Mouse (Mus musculus): ENCODE results near the gene Nhsl1. TPM values are rescaled to one million over a fixed set of nuclear protein-coding genes. Genes with fewer than 3 reads are reported as not detected.

Gene Nhsl1
- polyA plus RNA-seq, 1 experiment from 2014 or later = 8.1 TPM

DNA sequence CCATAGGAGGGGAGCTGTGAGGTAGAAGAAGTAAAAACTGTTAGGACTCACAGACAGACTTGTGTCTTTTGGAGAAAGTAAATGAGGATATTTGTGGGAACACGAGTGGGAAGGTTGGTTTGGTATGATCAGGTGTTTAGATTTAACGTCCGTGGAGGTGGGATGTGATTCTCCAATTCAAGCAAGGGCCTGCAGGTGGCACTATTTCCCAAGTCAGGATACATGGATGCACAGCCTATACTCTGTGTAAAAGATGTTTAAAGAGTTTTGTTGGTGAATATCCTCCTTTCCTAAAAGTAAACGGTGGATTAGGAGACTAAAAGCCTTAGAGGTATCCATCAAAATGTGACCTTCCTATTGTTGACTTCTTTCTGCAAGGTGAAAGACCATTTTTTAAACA lies 244.2 kb downstream of the Nhsl1 start:
- Histone ChIP-seq H3K4me2 (ENCODE audit: low read depth, low read length) (no peak overlapping the region), H3K27ac (ENCODE audit: low read length) (no peak overlapping the region), H3K9me3 (ENCODE audit: control insufficient read depth, low read length) (no peaks in the 10 kb centered on the region), H3K4me3 (ENCODE audit: low read length) (no peak overlapping the region), H3K9ac (ENCODE audit: low read depth, low read length) (no peak overlapping the region), H3K36me3 (ENCODE audit: control insufficient read depth, insufficient read depth, low read length) (no peaks in the 10 kb centered on the region), H3K27me3 (replicated peaks; ENCODE audit: control insufficient read depth, insufficient read depth, low read length) (no peaks in the 10 kb centered on the region), H3K4me1 (ENCODE audit: control insufficient read depth, insufficient read depth, low read length) (no peaks in the 10 kb centered on the region)
- 5% methylated on average over 4 of the region's 4 CpGs for WGBS
- ATAC-seq = peak; percentile 40; the same call in 1 of the 2 replicates

DNA sequence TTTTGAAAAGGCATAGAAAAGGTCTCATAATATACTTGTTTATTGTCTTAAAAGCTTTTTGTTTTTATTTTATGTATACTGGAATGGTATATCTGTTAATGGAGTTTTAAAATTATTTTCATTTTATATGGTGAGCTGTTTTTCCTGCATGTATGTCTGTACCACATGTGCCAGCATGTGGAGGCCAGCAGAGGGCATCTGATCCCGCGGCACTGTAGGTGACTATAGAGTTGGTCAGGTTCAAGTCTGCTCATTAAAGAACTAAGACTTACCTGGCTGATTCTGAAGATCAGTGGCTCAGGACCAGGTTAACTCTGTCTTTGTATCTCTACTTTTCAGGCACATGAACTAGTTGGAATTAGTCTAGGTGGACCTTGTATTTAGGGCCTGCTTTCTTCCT lies 253.8 kb downstream of the Nhsl1 start:
- H3K4me1 ChIP-seq (ENCODE audit: control insufficient read depth, insufficient read depth, low read length) = no peaks in the 10 kb centered on the region
- WGBS = 55% methylated on average over 2 of the region's 2 CpGs
- H3K27me3 ChIP-seq (replicated peaks; ENCODE audit: control insufficient read depth, insufficient read depth, low read length) = no peaks in the 10 kb centered on the region
- no peak for ATAC-seq
- no peak overlapping the region for H3K4me2 ChIP-seq (ENCODE audit: low read depth, low read length)
- H3K27ac ChIP-seq (ENCODE audit: low read length) = no peak overlapping the region
- no peak overlapping the region for H3K9ac ChIP-seq (ENCODE audit: low read depth, low read length)
- H3K36me3 ChIP-seq (ENCODE audit: control insufficient read depth, insufficient read depth, low read length) = no peaks in the 10 kb centered on the region
- no peaks in the 10 kb centered on the region for H3K9me3 ChIP-seq (ENCODE audit: control insufficient read depth, low read length)
- no peak overlapping the region for H3K4me3 ChIP-seq (ENCODE audit: low read length)

Other genes starting within 250 kb of the Nhsl1 start
- 0.21 TPM in 1 of 2 replicates, not detected in the other for gene Ect2l, start 108.1 kb upstream of the Nhsl1 start, polyA plus RNA-seq (2015; fragmentation: Nextera tagmentation; extraction: Ambion mirVana)
- 28.3 and 29.6 TPM in 2 replicates for gene Ccdc28a, start 84.0 kb upstream of the Nhsl1 start, polyA plus RNA-seq (2015; fragmentation: Nextera tagmentation; extraction: Ambion mirVana)
- 5.9 and 7.0 TPM in 2 replicates for gene Hebp2, start 227.1 kb downstream of the Nhsl1 start, polyA plus RNA-seq (2015; fragmentation: Nextera tagmentation; extraction: Ambion mirVana)